Mouse (Mus musculus) heart, embryonic 14.5 days (tissue): ENCODE results near the gene Hoxa1. TPM values are rescaled to one million over a fixed set of nuclear protein-coding genes. Genes with fewer than 3 reads are reported as not detected.

Source experiments
- ATAC-seq: fragments of 200-750 bp; cut with Nextera tagmentation; 2 replicates; pipeline ENCODE4 v1.8.0; 2017; ENCODE audit warnings: low read depth, moderate TSS enrichment; ENCODE audit not compliant: insufficient number of reproducible peaks, insufficient read depth, low FRiP score
- H3K27ac ChIP-seq, 2 experiments: fragments of 200-500 bp in 1 of 2; fragments of 300-500 bp in 1 of 2; sonication (generic) in 1 of 2; replicated peaks in 1 of 2; 2 replicates each; pipeline ENCODE4 v1.5.1; 2012 to 2014; ENCODE audit warnings: low read depth in 2 of 2, low read length in 2 of 2, control low read depth in 1 of 2, mild to moderate bottlenecking in 1 of 2, mixed read lengths in 1 of 2; ENCODE audit not compliant: control insufficient read depth in 1 of 2, insufficient read depth in 1 of 2
- H3K27me3 ChIP-seq: fragments of 300-500 bp; sonication (generic); 2 replicates; pipeline ENCODE4 v1.6.1; 2014; ENCODE audit warnings: mild to moderate bottlenecking, low read length, control low read depth; ENCODE audit not compliant: control insufficient read depth, insufficient read depth
- H3K36me3 ChIP-seq: fragments of 300-500 bp; sonication (generic); 2 replicates; pipeline ENCODE4 v1.6.1; 2014; ENCODE audit warnings: mild to moderate bottlenecking, control low read depth, low read length, mixed read lengths; ENCODE audit not compliant: control insufficient read depth, insufficient read depth
- H3K4me1 ChIP-seq, 2 experiments: fragments of 200-500 bp in 1 of 2; fragments of 300-500 bp in 1 of 2; sonication (generic) in 1 of 2; 2 replicates each; pipeline ENCODE4 v1.6.1; 2012 to 2014; ENCODE audit warnings: low read length in 2 of 2, control low read depth in 1 of 2, mixed read lengths in 1 of 2; ENCODE audit not compliant: control insufficient read depth in 2 of 2, insufficient read depth in 2 of 2
- H3K4me2 ChIP-seq: fragments of 300-500 bp; sonication (generic); 2 replicates; pipeline ENCODE4 v1.6.1; 2014; ENCODE audit warnings: mild to moderate bottlenecking, low read length
- H3K4me3 ChIP-seq, 2 experiments: fragments of 200-500 bp in 1 of 2; fragments of 300-500 bp in 1 of 2; sonication (generic) in 1 of 2; 2 replicates each; pipeline ENCODE4 v1.5.1; 2012 to 2014; ENCODE audit warnings: low read length in 2 of 2, mild to moderate bottlenecking in 2 of 2, control low read depth in 1 of 2, low read depth in 1 of 2, moderate library complexity in 1 of 2; ENCODE audit not compliant: control insufficient read depth in 1 of 2, insufficient read depth in 1 of 2
- H3K9ac ChIP-seq: fragments of 300-500 bp; sonication (generic); 2 replicates; pipeline ENCODE4 v1.6.1; 2014; ENCODE audit warnings: mild to moderate bottlenecking, low read length
- H3K9me3 ChIP-seq: fragments of 300-500 bp; sonication (generic); 2 replicates; pipeline ENCODE4 v1.6.1; 2016; ENCODE audit warnings: low read length, control low read depth; ENCODE audit not compliant: control insufficient read depth
- WGBS: fragments of 180-500 bp; shearing (Covaris S2); extraction: QIAGEN DNeasy Blood & Tissue Kit; methylation state at CpG from one replicate; pipeline ENCODE4 v1.1.7; 2014; 5-methylcytosine and 5-hydroxymethylcytosine counted together
- polyA plus RNA-seq: library from polyadenylated mRNA; unstranded; fragments of >200 nt; fragmentation: Nextera tagmentation; extraction: Ambion mirVana; gene quantifications from 2 replicates; pipeline ENCODE4 v1.2.1, GENCODE M21; 2014

Hoxa1 gene
- polyA plus RNA-seq, 1 experiment from 2014 or later: 0.82 TPM

DNA sequence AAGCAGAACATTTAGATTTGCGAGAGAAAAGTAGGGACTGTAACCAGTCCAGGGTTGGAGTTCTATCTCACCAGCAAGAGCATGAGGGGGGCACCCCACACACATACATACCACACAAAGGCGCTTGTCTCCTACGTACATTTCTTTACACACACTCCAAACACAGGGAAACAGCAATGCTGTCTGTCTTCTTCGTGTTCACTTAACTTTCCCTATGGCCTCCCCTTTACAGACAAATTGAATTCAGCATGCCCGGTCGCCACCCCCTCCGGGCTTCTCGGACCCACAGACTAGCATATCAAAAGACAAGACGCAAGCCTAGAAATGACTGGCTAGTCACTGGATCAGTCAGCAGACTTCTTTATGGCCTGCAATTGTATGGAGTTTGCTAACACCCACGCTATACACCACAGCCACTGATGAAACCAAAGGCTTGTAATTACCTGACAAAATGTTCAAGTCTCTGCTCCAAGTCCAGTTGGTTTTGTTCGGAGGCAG is 22.1 kb upstream of the Hoxa1 start:
- Histone ChIP-seq H3K4me3 (no peak overlapping the region), H3K27me3 (peaks cover 99% of the 10 kb centered on the region), H3K27ac (no peak overlapping the region), H3K9ac (no peak overlapping the region), H3K9me3 (no peaks in the 10 kb centered on the region), H3K4me2 (no peak overlapping the region), H3K4me1 (no peaks in the 10 kb centered on the region; a peak in 1 of 4 replicates), H3K36me3 (no peaks in the 10 kb centered on the region)
- 8% methylated on average over 11 of the region's 11 CpGs for WGBS
- no peak for ATAC-seq

DNA sequence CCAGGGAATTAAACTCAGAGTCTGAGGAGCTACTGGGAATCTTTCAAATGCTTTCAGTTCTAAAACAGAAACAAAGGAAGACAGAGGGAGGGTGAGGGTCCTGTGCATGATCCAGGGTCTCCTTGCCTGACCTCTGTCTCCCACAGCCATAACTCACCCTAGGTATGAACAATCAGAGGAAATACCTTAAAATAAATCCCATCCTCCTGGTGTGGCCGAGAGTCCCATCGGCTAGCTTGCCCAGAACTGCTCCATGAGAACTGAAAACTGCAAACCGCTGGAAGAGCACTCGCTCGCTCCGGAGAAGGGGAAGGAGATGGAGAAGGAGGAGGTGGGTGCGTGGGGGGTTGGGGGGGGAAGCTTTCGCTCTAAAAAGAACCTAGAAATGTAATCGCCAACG is 21.6 kb upstream of the Hoxa1 start:
- no peak for ATAC-seq
- Histone ChIP-seq H3K36me3 (no peaks in the 10 kb centered on the region), H3K4me2 (peak overlapping the region; percentile 24; the same call in 1 of the 2 replicates), H3K9me3 (no peaks in the 10 kb centered on the region), H3K9ac (no peak overlapping the region; the same call in 1 of the 2 replicates), H3K27me3 (peaks cover 99% of the 10 kb centered on the region), H3K4me1 (no peaks in the 10 kb centered on the region; a peak in 1 of 4 replicates), H3K4me3 (peak overlapping the region in 1 of 2 experiments; percentile 6; a peak in 1 of 4 replicates), H3K27ac (no peak overlapping the region)
- 3% methylated on average over 10 of the region's 10 CpGs for WGBS

DNA sequence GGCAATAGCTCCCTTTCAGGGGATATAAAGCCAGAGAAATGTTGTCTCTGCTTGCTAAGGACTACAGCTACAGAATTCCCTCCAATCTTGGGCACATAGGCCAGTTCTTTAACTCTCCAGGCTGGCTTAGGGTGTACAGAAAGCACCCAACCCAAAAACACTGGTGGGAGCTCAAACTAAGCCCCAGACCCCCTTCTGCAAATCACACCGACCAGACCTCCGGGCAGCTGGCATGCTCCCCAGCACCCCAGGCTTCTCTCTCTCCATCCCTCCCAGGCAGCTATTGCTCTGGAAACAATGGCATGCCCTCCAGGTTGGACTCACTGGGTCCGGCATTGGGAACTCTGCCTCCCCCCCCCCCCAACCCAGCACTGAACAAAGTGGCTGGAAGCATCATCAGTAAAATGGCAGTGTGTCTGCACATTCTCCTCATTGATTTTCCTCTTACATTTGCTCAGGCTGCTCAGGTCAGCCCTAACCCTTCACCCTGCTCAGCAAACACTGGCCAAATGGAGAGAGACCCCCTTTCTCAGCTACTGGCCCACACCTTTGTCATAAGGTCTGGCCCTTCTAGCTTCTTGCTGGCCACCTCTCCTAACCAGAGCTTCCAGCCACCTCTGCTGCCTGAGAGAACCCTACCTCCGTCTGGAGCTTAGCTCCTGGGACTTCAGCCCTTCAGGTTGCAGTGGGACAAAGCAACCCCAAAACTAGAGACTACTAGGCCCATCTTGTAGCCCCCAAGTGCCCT is 21.0 kb upstream of the Hoxa1 start:
- H3K27me3 ChIP-seq: peaks cover 98% of the 10 kb centered on the region
- H3K27ac ChIP-seq: no peak overlapping the region
- H3K9ac ChIP-seq: no peak overlapping the region; the same call in 1 of the 2 replicates

DNA sequence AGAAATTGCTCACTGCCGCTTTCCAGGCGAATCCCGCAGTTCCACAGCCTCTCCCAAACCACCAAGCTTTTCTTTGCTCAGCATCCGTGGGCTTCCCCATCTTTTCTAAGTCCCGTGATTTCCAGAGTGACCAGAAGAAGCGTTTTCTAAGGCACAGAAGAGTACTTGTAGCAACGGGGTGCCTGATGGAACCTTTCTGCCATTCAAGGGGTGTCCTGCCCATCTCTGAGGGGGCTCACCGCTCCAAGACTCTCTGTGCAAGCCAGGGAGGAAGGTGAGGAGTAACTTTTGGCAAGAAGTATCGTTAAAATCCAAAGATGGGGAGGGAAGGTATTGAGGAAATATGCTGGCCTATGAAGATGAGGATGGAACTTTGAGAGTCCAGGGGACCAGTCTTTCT is 19.7 kb upstream of the Hoxa1 start:
- Histone ChIP-seq H3K27me3 (peaks cover 98% of the 10 kb centered on the region), H3K4me1 (no peaks in the 10 kb centered on the region; a peak in 1 of 4 replicates), H3K4me3 (0 out of 4 replicates have a peak overlapping the region, but pooled peaks of 1 of the 2 experiments have one; percentile 18), H3K36me3 (no peaks in the 10 kb centered on the region), H3K27ac (no peak overlapping the region), H3K9ac (peak overlapping the region; percentile 49; the same call in 1 of the 2 replicates), H3K4me2 (peak overlapping the region; percentile 38; the same call in 1 of the 2 replicates), H3K9me3 (no peaks in the 10 kb centered on the region)
- 4% methylated on average over 9 of the region's 9 CpGs for WGBS
- ATAC-seq: no peak

More for the DNA sequence above, 21.0 kb upstream of the Hoxa1 start:
- Histone ChIP-seq H3K36me3 (no peaks in the 10 kb centered on the region), H3K4me3 (peak overlapping the region in 1 of 2 experiments; percentile 6; a peak in 1 of 4 replicates), H3K4me2 (peak overlapping the region; percentile 24; the same call in 1 of the 2 replicates), H3K9me3 (no peaks in the 10 kb centered on the region), H3K4me1 (no peaks in the 10 kb centered on the region; a peak in 1 of 4 replicates)
- no peak for ATAC-seq
- 5% methylated on average over 4 of the region's 4 CpGs for WGBS

DNA sequence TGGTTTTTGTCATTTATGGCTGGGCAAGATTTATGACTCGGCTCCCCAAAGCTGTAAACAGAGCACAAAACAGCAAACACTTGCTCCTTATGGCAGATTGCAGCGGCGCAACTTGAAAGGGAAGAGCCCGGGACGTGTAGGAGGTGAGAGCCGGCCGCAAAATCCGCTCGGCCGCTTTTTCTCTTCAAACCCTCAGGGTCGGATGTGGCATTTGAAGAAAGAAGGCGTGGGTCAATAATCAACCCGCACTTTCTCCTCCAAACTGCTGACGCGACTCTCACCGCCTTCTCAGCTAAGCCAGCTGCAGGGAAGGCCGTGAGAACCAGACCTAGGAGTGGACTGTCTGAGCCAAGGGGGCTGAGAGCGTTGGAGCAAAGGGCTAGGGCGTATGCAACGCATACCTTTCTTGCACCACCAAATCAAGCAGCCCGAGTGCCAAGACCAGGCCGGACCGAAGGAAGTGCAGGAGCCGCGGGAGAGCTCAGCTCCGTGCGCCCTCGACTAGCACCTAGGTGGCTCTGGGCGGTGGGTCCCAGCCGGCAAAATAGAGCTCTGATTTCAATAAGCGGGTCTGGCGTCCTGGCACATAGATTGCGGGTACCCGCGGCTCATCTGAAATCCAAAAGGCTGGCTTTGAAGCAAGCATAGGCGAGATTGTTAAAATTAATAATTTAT is 19.1 kb upstream of the Hoxa1 start, which contains the start of gene 5730596B20Rik:
5730596B20Rik (plus strand) TSS at position 438 of the 675 bp plus-strand sequence.
- no peak for ATAC-seq
- 1% methylated on average over 36 of the region's 36 CpGs for WGBS

DNA sequence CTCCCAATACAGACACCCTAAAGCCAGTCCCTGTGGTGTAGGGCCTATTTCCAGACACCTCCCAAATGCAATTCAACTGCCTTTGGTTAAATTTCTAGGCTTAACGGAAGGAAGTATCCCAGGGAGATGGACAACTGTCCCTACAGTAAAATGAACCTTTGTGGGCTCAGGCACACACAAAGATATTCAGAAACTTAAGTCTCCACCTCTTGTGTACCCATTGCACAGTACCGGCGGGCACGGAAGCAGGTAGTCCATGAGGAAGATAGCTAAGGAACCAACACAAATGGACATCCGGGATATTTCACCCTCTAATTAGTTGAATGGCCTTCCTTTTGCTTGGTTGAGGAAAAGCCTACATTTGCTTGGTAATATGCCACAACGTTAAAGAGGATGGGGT is 18.3 kb upstream of the Hoxa1 start:
- Histone ChIP-seq H3K9me3 (no peaks in the 10 kb centered on the region), H3K4me2 (peak overlapping the region; percentile 38), H3K4me1 (peaks cover 0 to 3% of the 10 kb centered on the region in 2 experiments; a peak in 2 of 4 replicates), H3K4me3 (peak overlapping the region; percentile 19 to 36; a peak in 2 of 4 replicates), H3K27ac (peak overlapping the region; percentile 19 to 31; a peak in 1 of 4 replicates), H3K36me3 (no peaks in the 10 kb centered on the region), H3K9ac (no peak overlapping the region; the same call in 1 of the 2 replicates), H3K27me3 (peaks cover 98% of the 10 kb centered on the region)
- no peak for ATAC-seq
- WGBS: 2% methylated on average over 6 of the region's 6 CpGs

More for the DNA sequence above, 19.1 kb upstream of the Hoxa1 start, which contains the start of gene 5730596B20Rik:
- H3K4me3 ChIP-seq: peak within 1 kb of the TSS; percentile 19 to 36
- peaks cover 0 to 3% of the 10 kb centered on the region in 2 experiments; a peak in 2 of 4 replicates for H3K4me1 ChIP-seq
- H3K9me3 ChIP-seq: no peaks in the 10 kb centered on the region
- peak within 1 kb of the TSS; percentile 38 for H3K4me2 ChIP-seq
- peak within 1 kb of the TSS; percentile 19 to 31; a peak in 1 of 4 replicates for H3K27ac ChIP-seq
- H3K36me3 ChIP-seq: no peaks in the 10 kb centered on the region
- peaks cover 98% of the 10 kb centered on the region for H3K27me3 ChIP-seq
- peak within 1 kb of the TSS; percentile 49; the same call in 1 of the 2 replicates for H3K9ac ChIP-seq

DNA sequence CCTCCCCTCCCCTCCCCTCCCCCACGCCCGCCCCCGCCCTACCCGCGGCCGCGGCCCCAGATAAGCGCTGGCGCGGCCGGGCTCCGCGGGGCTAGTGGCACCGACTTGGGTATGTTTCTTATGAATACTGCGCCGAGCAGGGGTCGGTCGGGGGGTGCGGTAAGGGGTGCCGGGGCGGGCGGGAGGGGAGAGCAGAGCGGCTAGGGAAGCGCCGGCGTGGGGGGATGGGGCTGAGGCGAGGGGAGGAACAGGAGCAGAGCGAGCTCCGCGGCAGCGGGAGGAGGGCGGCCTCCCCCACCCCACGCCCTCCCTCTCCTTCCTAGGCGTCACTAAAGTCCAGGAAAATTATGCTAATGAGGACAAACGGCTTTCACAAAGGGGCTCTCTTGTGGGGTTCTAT is 17.7 kb upstream of the Hoxa1 start:
- Histone ChIP-seq H3K27ac (peak overlapping the region in 1 of 2 experiments; percentile 55; a peak in 2 of 4 replicates), H3K4me1 (peaks cover 0 to 3% of the 10 kb centered on the region in 2 experiments; a peak in 2 of 4 replicates), H3K4me2 (peak overlapping the region; percentile 38; the same call in 1 of the 2 replicates), H3K27me3 (peaks cover 98% of the 10 kb centered on the region), H3K4me3 (peak overlapping the region; percentile 19 to 36; a peak in 3 of 4 replicates), H3K36me3 (no peaks in the 10 kb centered on the region), H3K9me3 (no peaks in the 10 kb centered on the region), H3K9ac (peak overlapping the region; percentile 31)
- ATAC-seq: no peak
- WGBS: 4% methylated on average over 19 of the region's 35 CpGs
